Mouse (Mus musculus): ENCODE measurements around the gene Tfrc.
"Not testable (repeated sequence)": the region's sequence is repeated elsewhere in the genome, so short reads cannot be mapped to it uniquely, and the experiment has no call there.

Gene Tfrc

GRCm38 (mm10) chr16:32613269-32613834, 4.6 kb downstream of the Tfrc start:
- no peak for DNase-seq

GRCm38 (mm10) chr16:32614047-32614446, 5.3 kb downstream of the Tfrc start:
- DNase-seq, result no peak

GRCm38 (mm10) chr16:32618946-32619345, 10.2 kb downstream of the Tfrc start:
- DNase-seq, result no peak

GRCm38 (mm10) chr16:32628140-32628539, 19.4 kb downstream of the Tfrc start:
- no peak for DNase-seq

GRCm38 (mm10) chr16:32632328-32632824, 23.7 kb downstream of the Tfrc start:
- no peak for DNase-seq

GRCm38 (mm10) chr16:32633486-32634012, 24.8 kb downstream of the Tfrc start:
- DNase-seq, result no peak

- no peak for DNase-seq
Measured at GRCm38 (mm10) chr16:32634183-32634582, 25.5 kb downstream of the Tfrc start.

- peak; percentile 9 to 35 for DNase-seq
Measured at GRCm38 (mm10) chr16:32635314-32635713, 26.6 kb downstream of the Tfrc start.

GRCm38 (mm10) chr16:32636331-32636730, 27.6 kb downstream of the Tfrc start:
- DNase-seq, result no peak

GRCm38 (mm10) chr16:32636871-32637521, 28.3 kb downstream of the Tfrc start:
- no peak for DNase-seq

GRCm38 (mm10) chr16:32638476-32638875, 29.8 kb downstream of the Tfrc start:
- DNase-seq, result peak; percentile 85 to 95

- DNase-seq, result peak; percentile 57 to 70
Measured at GRCm38 (mm10) chr16:32640096-32640495, 31.4 kb downstream of the Tfrc start.

- DNase-seq, result not testable (repeated sequence)
Measured at GRCm38 (mm10) chr16:32640683-32641082, 32.0 kb downstream of the Tfrc start.

GRCm38 (mm10) chr16:32641440-32642219, 32.9 kb downstream of the Tfrc start:
- DNase-seq, result no peak

- DNase-seq, result peak in 1 of 2 experiments; percentile 11
Measured at GRCm38 (mm10) chr16:32642280-32642679, 33.6 kb downstream of the Tfrc start.

GRCm38 (mm10) chr16:32643661-32644061, 34.9 kb downstream of the Tfrc start, which contains the start of gene Tnk2:
Gene Tnk2 (plus strand): TSS chr16:32643874.
- DNase-seq, result peak; percentile 93 to 95

- peak in 1 of 2 experiments; percentile 67 for DNase-seq
Measured at GRCm38 (mm10) chr16:32644069-32644800, 35.5 kb downstream of the Tfrc start.

- DNase-seq, result no peak
Measured at GRCm38 (mm10) chr16:32644801-32645170, 36.1 kb downstream of the Tfrc start.

- peak; percentile 69 to 78 for DNase-seq
Measured at GRCm38 (mm10) chr16:32645361-32645914, 36.7 kb downstream of the Tfrc start.

GRCm38 (mm10) chr16:32646014-32646413, 37.3 kb downstream of the Tfrc start:
- peak in 1 of 2 experiments; percentile 35 for DNase-seq

GRCm38 (mm10) chr16:32647712-32648111, 39.0 kb downstream of the Tfrc start:
- no peak for DNase-seq

- DNase-seq, result no peak
Measured at GRCm38 (mm10) chr16:32650461-32650860, 41.7 kb downstream of the Tfrc start.

Measured in kidney, postnatal 36 days (tissue).